Mouse (Mus musculus) embryonic facial prominence, embryonic 13.5 days (tissue): ENCODE data around the gene Pla2g2e. TPM values are rescaled to one million over a fixed set of nuclear protein-coding genes. Genes with fewer than 3 reads are reported as not detected.

Experiments
- ATAC-seq: fragments of 200-750 bp; cut with Nextera tagmentation; 2 replicates; pipeline ENCODE4 v1.8.0; 2017; ENCODE audit warnings: low read depth; ENCODE audit not compliant: insufficient number of reproducible peaks, insufficient read depth, low FRiP score, low TSS enrichment
- H3K27ac ChIP-seq: fragments of 300-500 bp; sonication (generic); 2 replicates; pipeline ENCODE4 v1.5.1; 2015; ENCODE audit warnings: moderate library complexity, mild to moderate bottlenecking, inconsistent platforms
- H3K27me3 ChIP-seq: fragments of 300-500 bp; sonication (generic); 2 replicates; pipeline ENCODE4 v1.6.1; 2015; ENCODE audit warnings: mild to moderate bottlenecking, inconsistent platforms
- H3K36me3 ChIP-seq: fragments of 300-500 bp; sonication (generic); 2 replicates; pipeline ENCODE4 v1.6.1; 2015; ENCODE audit warnings: mild to moderate bottlenecking, inconsistent platforms
- H3K4me1 ChIP-seq: fragments of 300-500 bp; sonication (generic); 2 replicates; pipeline ENCODE4 v1.6.1; 2015; ENCODE audit warnings: inconsistent platforms
- H3K4me2 ChIP-seq: fragments of 300-500 bp; sonication (generic); 2 replicates; pipeline ENCODE4 v1.6.1; 2015; ENCODE audit warnings: moderate library complexity, mild to moderate bottlenecking, inconsistent platforms
- H3K4me3 ChIP-seq: fragments of 300-500 bp; sonication (generic); 2 replicates; pipeline ENCODE4 v1.5.1; 2015; ENCODE audit warnings: mild to moderate bottlenecking, inconsistent platforms
- H3K9ac ChIP-seq: fragments of 300-500 bp; sonication (generic); 2 replicates; pipeline ENCODE4 v1.6.1; 2015; ENCODE audit warnings: mild to moderate bottlenecking, inconsistent platforms
- H3K9me3 ChIP-seq: fragments of 300-500 bp; sonication (generic); 2 replicates; pipeline ENCODE4 v1.6.1; 2016; ENCODE audit warnings: inconsistent platforms
- WGBS: fragments of 180-500 bp; shearing (Covaris S2); methylation state at CpG from one replicate; pipeline ENCODE4 v1.1.7; 2015; ENCODE audit warnings: mixed read lengths; 5-methylcytosine and 5-hydroxymethylcytosine counted together
- polyA plus RNA-seq: library from polyadenylated mRNA; unstranded; fragments of >200 nt; fragmentation: Nextera tagmentation; extraction: Ambion mirVana; gene quantifications from 2 replicates; pipeline ENCODE4 v1.2.1, GENCODE M21; 2015

Pla2g2e gene
- polyA plus RNA-seq = not detected in 2 replicates

DNA sequence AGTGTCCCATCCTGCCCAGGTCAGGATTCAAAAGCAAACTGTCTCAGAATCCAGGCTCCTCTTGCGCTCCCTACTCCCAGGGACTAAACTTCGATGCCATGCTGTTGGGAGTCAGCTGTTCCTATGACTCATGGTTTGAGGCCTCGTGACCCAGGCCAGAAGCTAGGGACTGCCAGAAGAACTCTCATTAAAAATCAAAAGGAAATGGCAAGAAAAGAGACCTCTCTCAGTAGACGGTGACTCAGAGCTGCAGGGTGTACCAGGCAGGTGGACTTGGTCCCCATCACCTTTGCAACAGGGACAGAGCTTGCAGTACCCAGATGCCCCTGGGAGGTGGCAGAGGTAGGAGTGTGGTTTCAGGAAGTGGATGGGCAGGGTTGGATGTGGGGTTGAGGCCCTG is at the start of gene Pla2g2e:
TSS of gene Pla2g2e (plus strand) at position 212 of the 400 bp plus-strand sequence.
- no peak within 1 kb of the TSS for H3K4me3 ChIP-seq
- no peaks in the 10 kb centered on the region for H3K9me3 ChIP-seq
- peaks cover 6% of the 10 kb centered on the region; the same call in 1 of the 2 replicates for H3K27me3 ChIP-seq
- no peak within 1 kb of the TSS for H3K4me2 ChIP-seq
- peaks cover 8% of the 10 kb centered on the region; the same call in 1 of the 2 replicates for H3K4me1 ChIP-seq
- no peaks in the 10 kb centered on the region for H3K36me3 ChIP-seq
- 76% methylated on average over 4 of the region's 4 CpGs for WGBS
- H3K27ac ChIP-seq = no peak within 1 kb of the TSS
- H3K9ac ChIP-seq = no peak within 1 kb of the TSS
- ATAC-seq = no peak

GRCm38 (mm10) chr4:138839806-138840205 is 37.9 kb upstream of the Pla2g2e start:
- H3K4me3 ChIP-seq = no peak overlapping the region
- ATAC-seq = no peak
- no peak overlapping the region for H3K9ac ChIP-seq
- no peaks in the 10 kb centered on the region for H3K36me3 ChIP-seq
- H3K9me3 ChIP-seq = peaks cover 9% of the 10 kb centered on the region
- H3K4me2 ChIP-seq = no peak overlapping the region
- 83% methylated on average over 6 of the region's 6 CpGs for WGBS
- H3K27ac ChIP-seq = no peak overlapping the region
- no peaks in the 10 kb centered on the region for H3K27me3 ChIP-seq
- no peaks in the 10 kb centered on the region for H3K4me1 ChIP-seq

DNA sequence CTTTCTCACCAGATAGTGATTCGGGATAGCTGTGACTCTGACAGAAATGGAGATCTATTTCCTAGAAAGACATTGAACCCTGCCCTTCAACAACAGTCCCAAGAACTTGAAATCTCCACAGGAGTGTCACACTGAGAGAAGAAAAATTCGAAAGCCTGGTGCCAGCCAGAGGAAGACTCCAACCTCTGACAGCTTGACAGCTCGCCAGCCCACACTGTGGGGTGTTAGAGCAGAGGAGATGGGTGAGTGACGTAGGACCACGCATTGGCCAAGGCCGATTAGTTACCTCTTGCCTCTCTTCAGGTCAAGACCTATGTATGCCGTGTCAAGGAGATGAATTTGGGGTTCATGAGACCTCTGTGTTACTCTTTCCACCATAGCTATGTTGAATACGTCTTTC is 37.0 kb upstream of the Pla2g2e start:
- H3K27ac ChIP-seq = no peak overlapping the region
- ATAC-seq = no peak
- H3K36me3 ChIP-seq = no peaks in the 10 kb centered on the region
- H3K9ac ChIP-seq = no peak overlapping the region
- H3K4me3 ChIP-seq = no peak overlapping the region
- WGBS = 81% methylated on average over 8 of the region's 8 CpGs
- H3K4me2 ChIP-seq = no peak overlapping the region
- no peaks in the 10 kb centered on the region for H3K27me3 ChIP-seq
- peaks cover 9% of the 10 kb centered on the region for H3K9me3 ChIP-seq
- no peaks in the 10 kb centered on the region for H3K4me1 ChIP-seq

- H3K36me3 ChIP-seq = no peaks in the 10 kb centered on the region
- H3K27me3 ChIP-seq = no peaks in the 10 kb centered on the region
- no peak overlapping the region for H3K4me3 ChIP-seq
- 80% methylated on average over 7 of the region's 7 CpGs for WGBS
- ATAC-seq = no peak
- no peak overlapping the region for H3K27ac ChIP-seq
- no peaks in the 10 kb centered on the region for H3K4me1 ChIP-seq
- peaks cover 9% of the 10 kb centered on the region for H3K9me3 ChIP-seq
- no peak overlapping the region for H3K9ac ChIP-seq
- no peak overlapping the region for H3K4me2 ChIP-seq
These were observed 36.4 kb upstream of the Pla2g2e start for GRCm38 (mm10) chr4:138841386-138841785.

DNA sequence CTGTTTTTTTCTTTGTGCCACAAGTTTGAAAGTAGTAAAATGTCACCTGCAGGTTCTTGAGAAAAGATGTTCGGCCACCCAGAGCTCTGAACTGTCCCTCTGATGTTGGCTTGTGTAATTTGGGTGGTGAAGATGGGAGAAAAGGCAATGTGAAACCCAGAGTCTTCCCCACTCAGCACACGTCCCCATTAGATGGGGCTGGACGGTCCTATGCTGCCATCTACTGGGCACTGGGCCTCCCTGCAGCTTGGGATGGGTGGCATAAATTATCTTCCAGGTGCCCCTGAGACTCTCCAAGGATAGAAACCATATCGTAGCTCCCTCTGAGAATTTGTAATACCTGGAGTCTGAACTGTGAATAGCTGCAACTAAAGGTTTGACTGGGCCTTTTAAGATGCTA is 26.3 kb upstream of the Pla2g2e start:
- Histone ChIP-seq H3K4me1 (no peaks in the 10 kb centered on the region), H3K27ac (no peak overlapping the region), H3K4me3 (no peak overlapping the region), H3K9ac (no peak overlapping the region), H3K9me3 (no peaks in the 10 kb centered on the region), H3K4me2 (no peak overlapping the region), H3K36me3 (no peaks in the 10 kb centered on the region), H3K27me3 (peaks cover 10% of the 10 kb centered on the region; the same call in 1 of the 2 replicates)
- no peak for ATAC-seq
- 8% methylated on average over 4 of the region's 4 CpGs for WGBS

DNA sequence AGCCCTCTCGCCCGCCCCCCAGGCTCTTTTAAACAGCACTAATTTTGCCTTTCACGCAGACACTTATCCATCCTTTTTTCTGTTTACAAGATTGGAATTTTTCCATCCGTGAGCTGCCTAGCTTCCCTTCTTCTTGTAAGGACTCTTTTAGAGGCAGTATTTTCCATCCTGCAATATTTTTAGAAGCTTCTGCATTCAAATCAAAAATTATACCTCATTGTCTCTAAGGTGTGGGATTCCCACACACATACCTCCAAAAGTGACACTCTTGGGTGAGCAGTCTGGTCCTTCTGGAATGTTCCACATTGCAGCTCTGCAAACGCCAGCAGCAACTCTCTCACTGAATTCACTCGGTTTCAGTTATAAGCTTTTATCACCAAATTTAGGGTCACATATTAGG is 24.8 kb upstream of the Pla2g2e start:
- no peak overlapping the region for H3K27ac ChIP-seq

DNA sequence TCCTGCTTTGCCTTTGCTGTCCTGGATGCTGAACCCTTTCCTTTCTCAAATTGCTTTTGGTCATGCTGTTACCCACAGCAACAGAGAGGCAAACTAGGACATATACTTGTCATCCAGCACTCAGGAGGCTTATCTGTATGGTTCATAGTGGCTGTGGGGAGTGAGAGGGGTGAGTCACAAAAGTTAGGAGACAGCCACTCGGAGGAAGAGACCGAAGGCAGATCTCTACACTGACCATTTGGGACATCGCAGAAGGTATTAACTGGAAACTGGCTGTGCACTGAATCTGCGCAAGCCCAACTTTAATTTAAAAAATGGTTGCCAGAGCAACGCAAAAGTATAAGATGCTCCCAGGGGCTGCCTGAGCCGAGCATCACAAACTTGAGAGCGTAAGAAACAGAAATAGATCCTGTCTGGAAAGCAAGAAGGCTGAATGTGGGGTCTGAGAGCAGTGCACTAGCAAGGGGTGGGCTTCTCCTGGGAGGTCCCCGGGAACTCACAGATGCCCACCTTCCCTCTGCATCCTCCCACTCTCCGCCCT is 22.6 kb upstream of the Pla2g2e start:
- H3K27ac ChIP-seq = no peak overlapping the region
- no peak overlapping the region for H3K4me3 ChIP-seq
- H3K36me3 ChIP-seq = no peaks in the 10 kb centered on the region
- no peak for ATAC-seq
- no peaks in the 10 kb centered on the region for H3K9me3 ChIP-seq
- H3K9ac ChIP-seq = no peak overlapping the region
- no peak overlapping the region for H3K4me2 ChIP-seq
- H3K4me1 ChIP-seq = no peaks in the 10 kb centered on the region
- WGBS = 79% methylated on average over 9 of the region's 9 CpGs
- peaks cover 10% of the 10 kb centered on the region; the same call in 1 of the 2 replicates for H3K27me3 ChIP-seq

More for the DNA sequence above, 24.8 kb upstream of the Pla2g2e start:
- 71% methylated on average over 6 of the region's 6 CpGs for WGBS
- no peak for ATAC-seq
- H3K9me3 ChIP-seq = no peaks in the 10 kb centered on the region
- H3K9ac ChIP-seq = no peak overlapping the region
- no peak overlapping the region for H3K4me2 ChIP-seq
- peaks cover 10% of the 10 kb centered on the region; the same call in 1 of the 2 replicates for H3K27me3 ChIP-seq
- H3K4me3 ChIP-seq = no peak overlapping the region
- no peaks in the 10 kb centered on the region for H3K36me3 ChIP-seq
- H3K4me1 ChIP-seq = no peaks in the 10 kb centered on the region

DNA sequence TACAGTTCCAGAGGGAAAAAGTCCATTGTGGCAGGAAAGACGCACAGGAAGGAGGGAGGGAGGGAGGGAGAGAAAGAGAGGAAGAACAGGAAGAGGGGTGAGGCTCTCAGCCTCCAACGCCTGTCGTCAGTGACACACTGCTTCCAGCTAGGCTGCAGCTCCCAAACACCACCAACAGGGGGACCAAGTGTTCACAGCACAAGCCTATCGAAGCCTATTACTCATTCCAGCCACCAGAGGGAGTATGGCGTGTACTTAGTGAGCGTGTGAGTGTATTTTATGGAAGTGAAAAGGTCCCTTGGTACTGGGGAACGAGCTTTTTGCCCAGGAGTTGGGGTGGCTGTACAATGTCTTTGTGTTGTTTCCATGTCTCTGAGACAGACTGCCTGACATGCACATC is 21.3 kb upstream of the Pla2g2e start:
- no peaks in the 10 kb centered on the region for H3K4me1 ChIP-seq
- no peak overlapping the region for H3K27ac ChIP-seq
- no peak overlapping the region for H3K9ac ChIP-seq
- 18% methylated on average over 7 of the region's 7 CpGs for WGBS
- H3K9me3 ChIP-seq = no peaks in the 10 kb centered on the region
- H3K4me2 ChIP-seq = no peak overlapping the region
- no peak overlapping the region for H3K4me3 ChIP-seq
- peaks cover 5% of the 10 kb centered on the region; the same call in 1 of the 2 replicates for H3K27me3 ChIP-seq
- H3K36me3 ChIP-seq = no peaks in the 10 kb centered on the region
- no peak for ATAC-seq

- Histone ChIP-seq H3K9ac (no peak overlapping the region), H3K4me2 (no peak overlapping the region), H3K9me3 (no peaks in the 10 kb centered on the region), H3K27ac (no peak overlapping the region), H3K4me1 (no peaks in the 10 kb centered on the region), H3K36me3 (no peaks in the 10 kb centered on the region), H3K4me3 (no peak overlapping the region), H3K27me3 (peaks cover 1% of the 10 kb centered on the region; the same call in 1 of the 2 replicates)
- ATAC-seq = no peak
- WGBS = 87% methylated on average over 10 of the region's 10 CpGs
These were observed 20.2 kb upstream of the Pla2g2e start for GRCm38 (mm10) chr4:138857576-138857975.

DNA sequence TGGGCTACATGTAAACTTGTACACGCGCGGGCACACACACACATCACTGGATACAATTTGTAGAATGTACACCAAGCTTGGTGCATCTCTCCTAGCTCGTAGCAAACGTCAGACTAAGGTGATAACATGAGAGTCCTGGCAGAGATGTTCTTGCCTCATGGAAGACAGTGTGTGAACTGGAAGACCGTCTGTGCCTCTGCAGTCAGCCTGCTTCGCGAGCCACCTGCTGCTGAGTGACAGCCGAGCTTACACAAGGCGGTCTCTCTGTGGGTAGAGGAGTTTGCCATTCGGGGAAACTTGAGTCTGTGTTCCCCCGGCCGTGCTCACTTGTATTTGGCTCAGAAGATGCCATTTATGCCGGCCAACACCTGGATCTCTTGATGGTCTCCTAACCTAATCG is 19.3 kb upstream of the Pla2g2e start:
- H3K4me1 ChIP-seq = no peaks in the 10 kb centered on the region

DNA sequence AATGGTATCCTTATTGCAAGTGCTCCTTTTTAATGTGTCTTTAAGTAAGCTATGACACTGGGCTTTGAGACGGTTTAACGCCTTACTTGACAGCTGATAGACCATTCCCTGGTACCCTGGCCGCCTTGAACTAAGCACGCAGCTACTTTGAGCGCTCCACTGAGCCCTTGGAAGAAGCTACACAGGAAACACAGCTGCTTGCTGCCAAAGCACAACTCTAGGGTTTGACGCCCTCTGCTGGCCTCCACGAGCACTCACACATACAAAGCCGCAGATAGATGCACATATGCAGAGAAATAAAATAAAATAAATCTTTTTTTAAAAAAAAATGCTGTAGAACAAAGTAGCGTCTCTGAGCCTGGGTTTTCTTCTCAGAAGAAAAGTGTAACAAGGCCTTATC is 18.5 kb upstream of the Pla2g2e start:
- H3K4me1 ChIP-seq = no peaks in the 10 kb centered on the region
- 22% methylated on average over 9 of the region's 9 CpGs for WGBS
- no peaks in the 10 kb centered on the region for H3K27me3 ChIP-seq
- no peak for ATAC-seq
- H3K9me3 ChIP-seq = no peaks in the 10 kb centered on the region
- no peak overlapping the region for H3K27ac ChIP-seq
- H3K4me2 ChIP-seq = peak overlapping the region; percentile 48
- H3K4me3 ChIP-seq = peak overlapping the region; percentile 17; the same call in 1 of the 2 replicates
- H3K36me3 ChIP-seq = no peaks in the 10 kb centered on the region
- H3K9ac ChIP-seq = no peak overlapping the region

More for the DNA sequence above, 19.3 kb upstream of the Pla2g2e start:
- H3K4me2 ChIP-seq = no peak overlapping the region
- ATAC-seq = no peak
- H3K27ac ChIP-seq = no peak overlapping the region
- no peak overlapping the region for H3K4me3 ChIP-seq
- no peaks in the 10 kb centered on the region for H3K36me3 ChIP-seq
- no peak overlapping the region for H3K9ac ChIP-seq
- no peaks in the 10 kb centered on the region for H3K9me3 ChIP-seq
- 84% methylated on average over 15 of the region's 15 CpGs for WGBS
- no peaks in the 10 kb centered on the region; the same call in 1 of the 2 replicates for H3K27me3 ChIP-seq

DNA sequence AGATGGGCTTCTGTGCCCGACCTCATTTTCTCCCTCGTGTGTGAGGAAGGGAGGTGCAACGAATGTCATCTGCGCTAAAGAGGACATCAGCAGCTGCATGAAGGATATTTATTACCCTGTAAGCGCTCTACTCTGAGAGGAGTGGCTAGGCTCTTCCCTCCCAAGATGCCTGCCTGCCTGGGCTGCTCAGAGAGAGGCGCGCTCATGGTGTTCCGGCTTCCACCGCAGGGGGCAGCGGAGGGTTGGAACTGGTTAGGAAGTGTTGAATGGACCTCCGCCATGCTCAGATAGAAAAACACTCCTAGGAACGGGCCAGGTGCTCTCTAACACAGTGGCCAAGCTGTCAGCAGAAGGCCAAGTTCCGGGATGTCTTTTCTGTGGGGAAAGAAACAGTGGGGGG is 18.0 kb upstream of the Pla2g2e start:
- Histone ChIP-seq H3K4me3 (peak overlapping the region; percentile 17; the same call in 1 of the 2 replicates), H3K4me1 (no peaks in the 10 kb centered on the region), H3K4me2 (peak overlapping the region; percentile 48), H3K9me3 (no peaks in the 10 kb centered on the region), H3K36me3 (no peaks in the 10 kb centered on the region), H3K9ac (no peak overlapping the region), H3K27me3 (peaks cover 2% of the 10 kb centered on the region; the same call in 1 of the 2 replicates), H3K27ac (no peak overlapping the region)
- 5% methylated on average over 13 of the region's 13 CpGs for WGBS
- ATAC-seq = no peak
